Mouse (Mus musculus) liver, embryonic 16.5 days (tissue): Measurements from ENCODE around the gene Serpina12. TPM values are rescaled to one million over a fixed set of nuclear protein-coding genes. Genes with fewer than 3 reads are reported as not detected.
A peak's percentile ranks its signal among the peaks of the same experiment; 100 is the strongest.

ENCODE experiments used
- ATAC-seq: fragments of 200-750 bp; cut with Nextera tagmentation; 2 replicates; pipeline ENCODE4 v1.8.0; 2017; ENCODE audit warnings: low read depth, mild to moderate bottlenecking, moderate number of reproducible peaks, moderate library complexity
- H3K27ac ChIP-seq: fragments of 300-500 bp; sonication (generic); 2 replicates; pipeline ENCODE4 v1.5.1; 2014; ENCODE audit warnings: mild to moderate bottlenecking, low read length
- H3K27me3 ChIP-seq: fragments of 300-500 bp; sonication (generic); 2 replicates; pipeline ENCODE4 v1.6.1; 2014; ENCODE audit warnings: low read depth, low read length, mixed read lengths; ENCODE audit not compliant: control insufficient read depth, insufficient read depth
- H3K36me3 ChIP-seq: fragments of 300-500 bp; sonication (generic); 2 replicates; pipeline ENCODE4 v1.6.1; 2014; ENCODE audit warnings: mild to moderate bottlenecking; ENCODE audit not compliant: control insufficient read depth, insufficient read depth
- H3K4me1 ChIP-seq: fragments of 300-500 bp; sonication (generic); 2 replicates; pipeline ENCODE4 v1.6.1; 2014; ENCODE audit warnings: low read depth, low read length, mixed read lengths; ENCODE audit not compliant: control insufficient read depth
- H3K4me2 ChIP-seq: fragments of 300-500 bp; sonication (generic); 2 replicates; pipeline ENCODE4 v1.6.1; 2014; ENCODE audit warnings: low read depth, low read length, mixed read lengths
- H3K4me3 ChIP-seq: fragments of 300-500 bp; sonication (generic); 2 replicates; pipeline ENCODE4 v1.5.1; 2014; ENCODE audit warnings: low read depth, mild to moderate bottlenecking, low read length
- H3K9ac ChIP-seq: fragments of 300-500 bp; sonication (generic); 2 replicates; pipeline ENCODE4 v1.6.1; 2014; ENCODE audit warnings: low read depth, low read length
- H3K9me3 ChIP-seq: fragments of 300-500 bp; sonication (generic); replicated peaks from 2 replicates; pipeline ENCODE4 v1.6.1; 2016; ENCODE audit warnings: low read length; ENCODE audit not compliant: control insufficient read depth
- WGBS: fragments of 180-500 bp; shearing (Covaris S2); extraction: QIAGEN DNeasy Blood & Tissue Kit; methylation state at CpG from one replicate; pipeline ENCODE4 v1.1.7; 2014; ENCODE audit not compliant: insufficient replicate concordance; 5-methylcytosine and 5-hydroxymethylcytosine counted together
- polyA plus RNA-seq: library from polyadenylated mRNA; unstranded; fragments of >200 nt; fragmentation: Nextera tagmentation; extraction: Ambion mirVana; gene quantifications from 2 replicates; pipeline ENCODE4 v1.2.1, GENCODE M21; 2015

Gene Serpina12
- polyA plus RNA-seq, 1 experiment from 2014 or later = 0.07 TPM

GRCm38 (mm10) chr12:104064532-104064931 lies 20.3 kb upstream of the Serpina12 start:
- Histone ChIP-seq H3K4me1 (no peaks in the 10 kb centered on the region), H3K27me3 (no peaks in the 10 kb centered on the region), H3K36me3 (no peaks in the 10 kb centered on the region), H3K4me2 (no peak overlapping the region), H3K4me3 (no peak overlapping the region), H3K27ac (no peak overlapping the region), H3K9ac (no peak overlapping the region), H3K9me3 (no peaks in the 10 kb centered on the region)
- no peak for ATAC-seq
- WGBS = 41% methylated on average over 4 of the region's 4 CpGs

- whole genome bisulfite sequencing = 18% methylated on average over 2 of the region's 2 CpGs
- Histone ChIP-seq H3K9ac (no peak overlapping the region), H3K4me3 (no peak overlapping the region), H3K9me3 (no peaks in the 10 kb centered on the region), H3K36me3 (no peaks in the 10 kb centered on the region), H3K27ac (no peak overlapping the region), H3K4me2 (no peak overlapping the region), H3K27me3 (no peaks in the 10 kb centered on the region), H3K4me1 (no peaks in the 10 kb centered on the region)
- ATAC-seq = no peak
These were observed 17.6 kb upstream of the Serpina12 start for GRCm38 (mm10) chr12:104061862-104062261.

- H3K9ac ChIP-seq = no peak overlapping the region
- no peaks in the 10 kb centered on the region for H3K4me1 ChIP-seq
- WGBS = 60% methylated on average over 6 of the region's 6 CpGs
- no peaks in the 10 kb centered on the region for H3K36me3 ChIP-seq
- H3K27ac ChIP-seq = no peak overlapping the region
- no peak for ATAC-seq
- H3K27me3 ChIP-seq = no peaks in the 10 kb centered on the region
- no peaks in the 10 kb centered on the region for H3K9me3 ChIP-seq
- no peak overlapping the region for H3K4me2 ChIP-seq
- no peak overlapping the region for H3K4me3 ChIP-seq
These were observed 15.9 kb upstream of the Serpina12 start for GRCm38 (mm10) chr12:104060126-104060525.

GRCm38 (mm10) chr12:104057531-104057930 lies 13.3 kb upstream of the Serpina12 start:
- Histone ChIP-seq H3K27ac (no peak overlapping the region), H3K4me2 (no peak overlapping the region), H3K9me3 (no peaks in the 10 kb centered on the region), H3K36me3 (no peaks in the 10 kb centered on the region), H3K4me3 (no peak overlapping the region), H3K4me1 (no peaks in the 10 kb centered on the region), H3K9ac (no peak overlapping the region), H3K27me3 (no peaks in the 10 kb centered on the region)
- 71% methylated on average over 7 of the region's 7 CpGs for WGBS
- ATAC-seq = no peak

- Histone ChIP-seq H3K9ac (no peak overlapping the region), H3K27me3 (no peaks in the 10 kb centered on the region), H3K36me3 (no peaks in the 10 kb centered on the region), H3K4me1 (no peaks in the 10 kb centered on the region), H3K4me3 (no peak overlapping the region), H3K27ac (no peak overlapping the region), H3K4me2 (no peak overlapping the region), H3K9me3 (no peaks in the 10 kb centered on the region)
- no peak for ATAC-seq
- 21% methylated on average over 4 of the region's 4 CpGs for WGBS
These were observed 12.8 kb upstream of the Serpina12 start for GRCm38 (mm10) chr12:104057050-104057449.

- H3K9me3 ChIP-seq = no peaks in the 10 kb centered on the region
- H3K27ac ChIP-seq = no peak overlapping the region
These were observed 11.5 kb upstream of the Serpina12 start for GRCm38 (mm10) chr12:104055755-104056154.

GRCm38 (mm10) chr12:104053995-104054394 lies 9.8 kb upstream of the Serpina12 start:
- Histone ChIP-seq H3K36me3 (no peaks in the 10 kb centered on the region), H3K4me3 (no peak overlapping the region), H3K4me2 (no peak overlapping the region), H3K4me1 (no peaks in the 10 kb centered on the region), H3K27ac (no peak overlapping the region), H3K9me3 (no peaks in the 10 kb centered on the region), H3K27me3 (no peaks in the 10 kb centered on the region), H3K9ac (no peak overlapping the region)
- ATAC-seq = no peak
- WGBS = 11% methylated on average over 1 of the region's 1 CpGs

More at GRCm38 (mm10) chr12:104055755-104056154, 11.5 kb upstream of the Serpina12 start:
- no peak overlapping the region for H3K4me3 ChIP-seq
- H3K36me3 ChIP-seq = no peaks in the 10 kb centered on the region
- 49% methylated on average over 8 of the region's 8 CpGs for WGBS
- no peak overlapping the region for H3K4me2 ChIP-seq
- H3K9ac ChIP-seq = no peak overlapping the region
- ATAC-seq = no peak
- no peaks in the 10 kb centered on the region for H3K4me1 ChIP-seq
- no peaks in the 10 kb centered on the region for H3K27me3 ChIP-seq

GRCm38 (mm10) chr12:104045713-104046112 lies 1.5 kb upstream of the Serpina12 start:
- Histone ChIP-seq H3K27ac (no peak overlapping the region), H3K4me3 (no peak overlapping the region), H3K27me3 (no peaks in the 10 kb centered on the region), H3K9ac (no peak overlapping the region), H3K9me3 (no peaks in the 10 kb centered on the region), H3K4me1 (no peaks in the 10 kb centered on the region; the same call in 1 of the 2 replicates), H3K4me2 (no peak overlapping the region), H3K36me3 (no peaks in the 10 kb centered on the region)
- WGBS = 64% methylated on average over 8 of the region's 8 CpGs
- ATAC-seq = no peak

GRCm38 (mm10) chr12:104042753-104043152 lies 1.5 kb downstream of the Serpina12 start:
- H3K4me2 ChIP-seq = no peak overlapping the region
- no peaks in the 10 kb centered on the region; the same call in 1 of the 2 replicates for H3K4me1 ChIP-seq
- H3K4me3 ChIP-seq = no peak overlapping the region
- H3K27me3 ChIP-seq = no peaks in the 10 kb centered on the region
- H3K9me3 ChIP-seq = no peaks in the 10 kb centered on the region
- H3K36me3 ChIP-seq = no peaks in the 10 kb centered on the region
- H3K9ac ChIP-seq = no peak overlapping the region
- WGBS = 57% methylated on average over 2 of the region's 2 CpGs
- ATAC-seq = peak; percentile 70
- no peak overlapping the region for H3K27ac ChIP-seq
